Mouse (Mus musculus) liver, embryonic 14.5 days (tissue): Measurements from ENCODE around the gene Myh2. TPM values are rescaled to one million over a fixed set of nuclear protein-coding genes. Genes with fewer than 3 reads are reported as not detected.

Source experiments
- ATAC-seq: fragments of 200-750 bp; cut with Nextera tagmentation; 2 replicates; pipeline ENCODE4 v1.8.0; 2017; ENCODE audit warnings: moderate number of reproducible peaks, mild to moderate bottlenecking, moderate library complexity; ENCODE audit not compliant: insufficient read depth
- DNase-seq, 3 experiments: peaks; one replicate each; pipeline ENCODE4 v3.0.0-alpha.2; 2012 to 2013; ENCODE audit warnings: low read depth in 3 of 3, low spot score in 3 of 3
- H3K27ac ChIP-seq: fragments of 300-500 bp; sonication (generic); 2 replicates; pipeline ENCODE4 v1.5.1; 2014; ENCODE audit warnings: moderate library complexity, mild to moderate bottlenecking, control low read depth, inconsistent platforms
- H3K27me3 ChIP-seq: fragments of 300-500 bp; sonication (generic); 2 replicates; pipeline ENCODE4 v1.6.1; 2014; ENCODE audit warnings: mild to moderate bottlenecking, low read length, moderate library complexity; ENCODE audit not compliant: control insufficient read depth, insufficient read depth
- H3K36me3 ChIP-seq: fragments of 300-500 bp; sonication (generic); replicated peaks from 2 replicates; pipeline ENCODE4 v1.6.1; 2014; ENCODE audit warnings: low read depth; ENCODE audit not compliant: control insufficient read depth, insufficient read depth
- H3K4me1 ChIP-seq, 2 experiments: fragments of 200-500 bp in 1 of 2; fragments of 300-500 bp in 1 of 2; sonication (generic) in 1 of 2; replicated peaks; 2 replicates each; pipeline ENCODE4 v1.6.1; 2012 to 2014; ENCODE audit warnings: antibody characterized with exemption in 1 of 2, inconsistent platforms in 1 of 2, low read length in 1 of 2; ENCODE audit not compliant: control insufficient read depth in 2 of 2, insufficient read depth in 2 of 2
- H3K4me2 ChIP-seq: fragments of 300-500 bp; sonication (generic); 2 replicates; pipeline ENCODE4 v1.6.1; 2014; ENCODE audit warnings: low read depth, mild to moderate bottlenecking, control low read depth, moderate library complexity
- H3K4me3 ChIP-seq, 2 experiments: fragments of 200-500 bp in 1 of 2; fragments of 300-500 bp in 1 of 2; sonication (generic) in 1 of 2; 2 replicates each; pipeline ENCODE4 v1.5.1; 2012 to 2014; ENCODE audit warnings: low read depth in 2 of 2, low read length in 2 of 2, mild to moderate bottlenecking in 2 of 2, control low read depth in 1 of 2, inconsistent platforms in 1 of 2, moderate library complexity in 1 of 2; ENCODE audit not compliant: insufficient read depth in 1 of 2
- H3K9ac ChIP-seq: fragments of 300-500 bp; sonication (generic); replicated peaks from 2 replicates; pipeline ENCODE4 v1.6.1; 2014; ENCODE audit warnings: mild to moderate bottlenecking, control low read depth, moderate library complexity
- H3K9me3 ChIP-seq: fragments of 300-500 bp; sonication (generic); 2 replicates; pipeline ENCODE4 v1.6.1; 2016; ENCODE audit warnings: low read length, mixed read lengths; ENCODE audit not compliant: control insufficient read depth
- CTCF ChIP-seq: IDR thresholded peaks from 2 replicates; pipeline ENCODE4 v1.5.1; 2016; ENCODE audit warnings: antibody characterized with exemption, low read depth, control low read depth
- EP300 ChIP-seq: IDR thresholded peaks from 2 replicates; pipeline ENCODE4 v1.6.1; 2016; ENCODE audit warnings: antibody characterized with exemption, low read depth
- WGBS: fragments of 180-500 bp; shearing (Covaris S2); extraction: QIAGEN DNeasy Blood & Tissue Kit; methylation state at CpG from one replicate; pipeline ENCODE4 v1.1.7; 2014; ENCODE audit not compliant: insufficient replicate concordance; 5-methylcytosine and 5-hydroxymethylcytosine counted together
- polyA plus RNA-seq, 2 experiments: library from polyadenylated mRNA; depleted of rRNA in 1 of 2; stranded (reverse) in 1 of 2; unstranded in 1 of 2; fragments of >200 nt; fragmentation: Nextera tagmentation in 1 of 2; extraction: Ambion mirVana in 1 of 2; gene quantifications; 2 replicates each; pipeline versions ENCODE4 v1.2.1 to v1.2.3; 2012 to 2014

Gene Myh2
- polyA plus RNA-seq, 2 experiments, result not detected

- WGBS, result 46% methylated on average over 5 of the region's 5 CpGs
- no peak overlapping the region for H3K4me2 ChIP-seq
- peak in 1 of 3 experiments; percentile 3 for DNase-seq
- no peak for ATAC-seq
- H3K9ac ChIP-seq, result no peak overlapping the region
- H3K36me3 ChIP-seq, result no peaks in the 10 kb centered on the region
- H3K4me3 ChIP-seq, result no peak overlapping the region
- H3K4me1 ChIP-seq, result no peaks in the 10 kb centered on the region
- H3K27ac ChIP-seq, result no peak overlapping the region
- TF ChIP-seq CTCF (peak; percentile 32; the same call in 1 of the 2 replicates), EP300 (no peak)
- H3K27me3 ChIP-seq, result no peaks in the 10 kb centered on the region
- no peaks in the 10 kb centered on the region for H3K9me3 ChIP-seq
Observed at GRCm38 (mm10) chr11:67235639-67236358, 65.0 kb downstream of the Myh2 start.

GRCm38 (mm10) chr11:67236799-67237198, 66.0 kb downstream of the Myh2 start:
- no peak overlapping the region for H3K27ac ChIP-seq
- no peaks in the 10 kb centered on the region for H3K36me3 ChIP-seq
- no peak overlapping the region for H3K9ac ChIP-seq
- no peak overlapping the region for H3K4me2 ChIP-seq
- no peak overlapping the region for H3K4me3 ChIP-seq
- H3K4me1 ChIP-seq, result no peaks in the 10 kb centered on the region
- no peaks in the 10 kb centered on the region for H3K9me3 ChIP-seq
- WGBS, result 62% methylated on average over 9 of the region's 9 CpGs
- no peaks in the 10 kb centered on the region for H3K27me3 ChIP-seq
- no peak for ATAC-seq
- DNase-seq, result no peak
- no peak for TF ChIP-seq CTCF
- no peak for TF ChIP-seq EP300

GRCm38 (mm10) chr11:67237481-67238079, 66.8 kb downstream of the Myh2 start, which contains the start of gene Myh4:
TSS of gene Myh4 (plus strand) at chr11:67238029.
- ATAC-seq (no peak), DNase-seq (no peak)
- no peaks in the 10 kb centered on the region for H3K9me3 ChIP-seq
- no peaks in the 10 kb centered on the region for H3K27me3 ChIP-seq
- H3K4me1 ChIP-seq, result no peaks in the 10 kb centered on the region
- TF ChIP-seq EP300 (no peak), CTCF (no peak)
- H3K9ac ChIP-seq, result no peak within 1 kb of the TSS
- no peak within 1 kb of the TSS for H3K27ac ChIP-seq
- H3K4me2 ChIP-seq, result no peak within 1 kb of the TSS
- H3K4me3 ChIP-seq, result no peak within 1 kb of the TSS
- WGBS, result 67% methylated on average over 5 of the region's 5 CpGs
- no peaks in the 10 kb centered on the region for H3K36me3 ChIP-seq

GRCm38 (mm10) chr11:67241051-67241450, 70.2 kb downstream of the Myh2 start:
- no peak for DNase-seq
- no peaks in the 10 kb centered on the region for H3K27me3 ChIP-seq
- no peaks in the 10 kb centered on the region for H3K36me3 ChIP-seq
- H3K4me3 ChIP-seq, result no peak overlapping the region
- H3K9me3 ChIP-seq, result no peaks in the 10 kb centered on the region
- no peak overlapping the region for H3K27ac ChIP-seq
- no peak for ATAC-seq
- no peak overlapping the region for H3K9ac ChIP-seq
- no peaks in the 10 kb centered on the region for H3K4me1 ChIP-seq
- 70% methylated on average over 6 of the region's 6 CpGs for WGBS
- TF ChIP-seq EP300 (no peak), CTCF (no peak)
- no peak overlapping the region for H3K4me2 ChIP-seq

Other genes with a start within 250 kb of the Myh2 start
- not detected in 2 replicates for gene Tmem238l, start 214.4 kb upstream of the Myh2 start, polyA plus RNA-seq (2012; rRNA removed)
- gene Tmem238l, start 214.4 kb upstream of the Myh2 start, polyA plus RNA-seq (2014; fragmentation: Nextera tagmentation; extraction: Ambion mirVana), result not detected in 2 replicates
- 1.2 and 1.6 TPM in 2 replicates for gene Tmem220, start 145.9 kb upstream of the Myh2 start, polyA plus RNA-seq (2012; rRNA removed)
- 0.88 and 1.5 TPM in 2 replicates for gene Tmem220, start 145.9 kb upstream of the Myh2 start, polyA plus RNA-seq (2014; fragmentation: Nextera tagmentation; extraction: Ambion mirVana)
- gene Adprm, start 118.4 kb upstream of the Myh2 start, polyA plus RNA-seq (2012; rRNA removed), result 5.9 and 7.9 TPM in 2 replicates
- gene Adprm, start 118.4 kb upstream of the Myh2 start, polyA plus RNA-seq (2014; fragmentation: Nextera tagmentation; extraction: Ambion mirVana), result 9.6 and 9.7 TPM in 2 replicates
- gene Sco1, start 118.4 kb upstream of the Myh2 start, polyA plus RNA-seq (2012; rRNA removed), result 2.2 and 2.9 TPM in 2 replicates
- 4.8 and 4.9 TPM in 2 replicates for gene Sco1, start 118.4 kb upstream of the Myh2 start, polyA plus RNA-seq (2014; fragmentation: Nextera tagmentation; extraction: Ambion mirVana)
- 0.03 and 0.06 TPM in 2 replicates for gene Myh3, start 92.7 kb upstream of the Myh2 start, polyA plus RNA-seq (2012; rRNA removed)
- 0.06 TPM in 1 of 2 replicates, not detected in the other for gene Myh3, start 92.7 kb upstream of the Myh2 start, polyA plus RNA-seq (2014; fragmentation: Nextera tagmentation; extraction: Ambion mirVana)
- gene Myh1, start 29.0 kb downstream of the Myh2 start, polyA plus RNA-seq (2012; rRNA removed), result 0.01 TPM in 1 of 2 replicates, not detected in the other
- gene Myh1, start 29.0 kb downstream of the Myh2 start, polyA plus RNA-seq (2014; fragmentation: Nextera tagmentation; extraction: Ambion mirVana), result not detected in 2 replicates
- not detected in 2 replicates for gene Myh4, start 67.0 kb downstream of the Myh2 start, polyA plus RNA-seq (2012; rRNA removed)
- not detected in 2 replicates for gene Myh4, start 67.0 kb downstream of the Myh2 start, polyA plus RNA-seq (2014; fragmentation: Nextera tagmentation; extraction: Ambion mirVana)
- gene Myh8, start 106.1 kb downstream of the Myh2 start, polyA plus RNA-seq (2012; rRNA removed), result 0.02 TPM in 1 of 2 replicates, not detected in the other
- gene Myh8, start 106.1 kb downstream of the Myh2 start, polyA plus RNA-seq (2014; fragmentation: Nextera tagmentation; extraction: Ambion mirVana), result 0.03 TPM in 1 of 2 replicates, not detected in the other
- gene Myh13, start 150.6 kb downstream of the Myh2 start, polyA plus RNA-seq (2012; rRNA removed), result not detected in 2 replicates
- not detected in 2 replicates for gene Myh13, start 150.6 kb downstream of the Myh2 start, polyA plus RNA-seq (2014; fragmentation: Nextera tagmentation; extraction: Ambion mirVana)